Mouse (Mus musculus): ENCODE data around the gene Sacs.

Sacs gene

DNA sequence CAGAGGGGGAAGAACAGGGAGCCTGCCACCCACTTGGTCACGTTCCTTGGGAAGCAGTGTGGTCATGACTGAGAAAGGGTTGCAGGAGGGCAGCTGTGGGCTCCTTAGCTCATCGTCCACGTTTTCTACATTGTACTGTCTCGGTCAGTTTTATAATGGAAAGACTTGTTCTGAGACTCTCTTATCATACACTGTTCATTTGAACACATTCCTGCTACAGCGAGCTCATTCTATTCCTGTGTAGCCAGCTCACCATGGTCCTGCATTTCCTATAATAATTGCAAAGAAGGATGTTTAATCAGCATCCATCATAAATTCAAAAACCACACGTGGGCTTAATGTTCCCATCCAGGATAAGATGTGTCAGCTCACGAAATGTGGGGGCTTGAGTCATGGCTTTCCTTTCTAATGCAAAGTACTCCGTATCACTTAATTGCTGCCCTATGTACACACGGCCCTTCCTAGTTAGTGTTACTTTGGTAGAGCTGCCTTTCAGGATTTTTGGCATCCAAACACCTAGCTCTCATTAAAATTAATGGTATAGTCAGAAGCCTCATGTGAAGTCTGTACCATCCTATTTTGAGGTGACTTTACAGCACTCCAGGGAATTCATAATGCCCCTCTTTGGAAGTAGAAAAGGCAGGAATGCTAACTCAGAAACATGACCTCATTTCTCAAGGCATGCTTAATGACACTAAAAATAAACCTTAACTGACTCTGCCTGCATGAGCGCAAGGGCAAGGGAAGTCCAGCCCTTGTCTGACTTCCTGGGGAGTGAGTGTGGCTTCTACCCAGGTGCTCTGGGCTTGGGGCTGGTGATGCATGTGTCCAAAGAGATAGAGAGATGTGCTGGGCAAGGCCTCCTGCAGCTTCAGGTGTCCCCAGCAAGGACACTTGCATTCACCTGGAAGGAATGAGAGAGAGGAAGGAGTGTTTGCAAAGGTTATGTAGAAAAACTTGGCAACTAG is 23.4 kb downstream of the Sacs start:
- peak; percentile 19 for DNase-seq

DNA sequence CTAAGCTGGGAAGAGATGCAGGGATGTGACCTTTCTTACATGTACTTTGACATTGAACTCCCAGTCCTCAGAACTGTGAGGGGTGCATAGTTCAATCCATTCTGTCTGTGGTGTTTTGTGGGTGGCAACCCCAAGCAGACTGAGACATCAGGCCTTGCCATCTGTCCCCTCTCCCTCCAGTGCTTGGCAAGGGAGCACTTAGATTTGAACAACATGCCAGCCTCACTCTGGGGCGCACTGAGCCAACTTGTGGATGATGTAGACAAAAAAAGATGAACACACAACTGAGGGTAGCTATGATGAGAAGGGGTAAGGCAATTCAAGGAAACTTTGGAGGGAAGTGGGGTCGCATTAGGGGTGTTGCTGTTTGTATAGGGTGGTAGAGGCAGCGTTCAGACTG is 26.2 kb downstream of the Sacs start:
- no peak for DNase-seq

DNA sequence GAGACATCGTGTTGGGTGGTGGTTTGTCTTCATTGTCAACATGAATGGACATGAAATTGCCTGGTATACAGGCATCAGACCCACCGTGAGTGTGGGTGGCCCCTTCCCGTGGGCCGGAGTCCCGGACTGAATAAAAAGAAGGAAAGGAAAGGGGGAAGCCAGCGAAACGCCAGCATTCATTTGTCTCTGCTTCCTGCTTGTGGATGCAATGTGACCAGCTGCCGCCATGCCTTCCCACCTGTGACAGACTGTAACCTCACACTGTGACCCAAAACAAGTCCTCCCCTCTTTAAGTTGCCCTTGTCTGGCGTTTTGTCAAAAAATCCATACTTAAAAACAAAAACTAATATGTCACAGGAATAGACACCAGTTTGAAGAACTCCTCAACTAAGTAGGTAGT is 27.7 kb downstream of the Sacs start:
- no peak for DNase-seq

DNA sequence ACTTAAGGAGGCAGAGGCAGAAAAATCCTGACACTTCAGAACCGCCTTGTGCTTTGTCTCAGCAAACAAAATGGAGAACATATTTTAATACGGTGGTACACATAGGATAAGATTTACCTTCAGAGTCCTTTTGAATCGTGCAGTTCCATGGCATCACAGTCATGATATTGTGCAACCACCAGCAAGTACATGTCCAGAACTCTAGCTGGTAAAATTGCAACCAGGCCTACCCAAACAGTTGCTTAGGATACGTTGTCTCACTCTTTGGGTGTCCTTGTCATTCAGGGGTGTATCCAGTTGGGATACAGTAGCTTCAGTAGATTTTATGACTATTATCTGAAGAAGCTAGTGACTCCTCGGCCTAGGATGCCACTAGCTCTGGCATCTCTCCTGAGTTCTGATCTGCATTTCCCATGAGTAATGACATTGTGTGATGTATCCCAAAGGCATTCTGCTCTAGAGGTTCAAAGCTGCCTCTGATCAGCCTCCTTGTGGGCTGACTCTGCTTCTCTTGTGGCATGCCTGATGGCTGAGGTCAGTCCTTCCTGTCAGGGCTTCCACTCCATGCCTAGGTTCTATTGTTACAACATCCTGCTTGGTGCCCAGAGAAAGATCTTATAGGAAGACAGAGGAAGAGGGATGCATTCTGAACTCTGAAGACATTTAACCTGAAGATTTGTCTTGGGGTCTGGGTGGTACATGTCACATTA is 33.2 kb downstream of the Sacs start:
- no peak for DNase-seq

DNA sequence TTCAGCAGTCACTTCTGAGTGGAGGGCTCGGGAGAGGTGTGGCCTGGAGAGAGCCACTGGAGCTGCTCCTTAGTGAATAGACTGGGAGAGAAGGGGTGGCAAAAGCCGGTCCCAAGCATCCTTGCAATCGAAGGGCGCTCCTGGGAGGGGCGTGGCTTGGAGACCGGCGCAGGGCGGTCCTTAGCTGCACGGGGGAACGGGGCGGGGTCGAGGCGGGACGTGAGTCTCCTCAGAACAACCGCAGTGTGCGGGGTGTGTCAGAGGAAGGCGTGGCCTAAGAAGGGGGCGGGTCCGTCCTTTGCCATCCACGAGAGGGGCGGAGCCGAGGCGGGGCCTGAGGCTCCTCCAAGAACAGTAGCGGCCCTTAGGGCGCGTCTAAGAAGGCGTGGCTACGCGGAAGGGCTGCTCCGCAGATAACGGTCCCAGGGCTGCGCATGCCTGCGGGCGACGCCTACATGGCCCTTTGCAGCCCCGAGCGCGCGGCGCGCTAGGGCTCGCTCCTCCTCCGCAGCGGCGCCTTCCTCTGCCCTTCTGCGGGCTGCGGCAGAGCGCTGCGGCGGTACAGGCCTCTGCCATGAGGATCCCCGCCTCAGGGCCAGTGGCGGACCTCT is 34.4 kb downstream of the Sacs start:
- peak; percentile 99 for DNase-seq

DNA sequence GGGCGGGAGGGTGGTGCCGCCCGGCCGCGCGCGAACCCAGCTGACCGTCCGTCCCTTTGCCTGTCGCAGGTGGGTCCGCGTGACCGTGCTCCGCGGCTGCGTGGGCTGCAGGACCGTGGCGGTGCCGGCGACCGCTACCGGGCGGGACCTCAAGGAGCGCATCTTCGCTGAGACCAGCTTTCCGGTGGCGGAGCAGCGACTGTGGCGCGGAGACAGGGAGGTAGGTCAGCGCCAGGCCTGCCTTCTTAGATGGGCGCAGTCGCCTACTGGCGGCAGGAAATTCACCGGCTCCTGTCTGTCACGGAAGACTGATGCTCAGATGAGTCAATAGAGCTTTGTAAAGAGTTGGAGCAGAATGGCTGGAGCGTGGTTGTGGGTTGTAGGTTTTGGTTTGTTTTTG is 35.0 kb downstream of the Sacs start:
- peak; percentile 73 for DNase-seq

DNA sequence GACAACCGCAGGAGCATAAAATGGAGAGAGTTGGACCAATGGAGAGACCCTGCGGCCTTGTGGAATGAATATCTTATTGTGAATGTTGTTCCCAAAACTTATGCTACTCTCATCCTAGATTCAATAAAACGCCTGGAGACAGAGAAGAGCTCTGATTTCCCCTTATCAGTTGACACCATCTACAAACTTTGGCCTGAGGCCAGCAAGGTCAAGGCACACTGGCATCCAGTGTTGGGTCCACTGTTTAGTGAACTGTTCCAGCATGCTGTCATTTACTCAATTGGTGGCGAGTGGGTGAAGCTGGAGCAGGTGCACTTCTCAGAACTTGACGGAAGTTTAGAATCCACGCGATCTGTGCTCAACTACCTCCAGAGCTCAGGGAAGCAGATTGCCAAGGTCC is 53.6 kb downstream of the Sacs start:
- DNase-seq = peak; percentile 11

DNA sequence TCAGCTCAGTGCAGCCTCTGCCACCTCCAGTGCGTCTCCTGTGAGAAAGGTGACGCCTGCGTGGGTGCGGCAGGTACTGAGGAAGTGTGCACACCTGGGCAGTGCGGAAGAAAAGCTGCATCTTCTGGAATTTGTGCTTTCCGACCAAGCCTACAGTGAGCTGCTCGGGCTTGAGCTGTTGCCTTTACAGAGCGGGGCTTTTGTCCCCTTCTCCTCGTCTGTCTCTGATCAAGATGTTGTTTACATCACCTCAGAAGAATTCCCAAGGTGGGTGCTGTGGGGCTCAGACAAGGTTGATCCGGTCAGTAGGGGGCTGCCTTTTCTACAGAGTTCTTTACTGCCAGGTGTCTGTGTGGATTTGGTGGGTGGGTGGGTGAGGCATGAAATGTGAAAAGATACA is 54.1 kb downstream of the Sacs start:
- DNase-seq = no peak

DNA sequence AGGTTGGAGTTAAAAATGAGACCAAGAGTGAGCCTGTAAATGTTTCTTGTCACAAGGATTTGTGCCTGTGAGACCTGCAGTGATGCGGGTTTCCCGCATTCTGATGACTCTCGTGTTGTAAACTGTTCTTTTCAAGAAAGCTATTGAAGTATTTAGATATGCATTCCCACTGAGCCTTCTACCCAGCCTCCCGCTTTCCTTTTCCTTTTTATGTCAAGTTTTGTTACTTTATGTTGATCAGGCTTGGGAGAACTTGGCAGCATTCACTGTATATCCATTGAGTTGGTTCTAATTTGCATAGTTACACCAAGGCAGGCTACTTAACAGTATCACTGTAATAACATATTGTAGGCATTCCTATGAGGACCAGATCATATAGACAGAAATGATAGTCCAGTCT is 56.2 kb downstream of the Sacs start:
- no peak for DNase-seq

DNA sequence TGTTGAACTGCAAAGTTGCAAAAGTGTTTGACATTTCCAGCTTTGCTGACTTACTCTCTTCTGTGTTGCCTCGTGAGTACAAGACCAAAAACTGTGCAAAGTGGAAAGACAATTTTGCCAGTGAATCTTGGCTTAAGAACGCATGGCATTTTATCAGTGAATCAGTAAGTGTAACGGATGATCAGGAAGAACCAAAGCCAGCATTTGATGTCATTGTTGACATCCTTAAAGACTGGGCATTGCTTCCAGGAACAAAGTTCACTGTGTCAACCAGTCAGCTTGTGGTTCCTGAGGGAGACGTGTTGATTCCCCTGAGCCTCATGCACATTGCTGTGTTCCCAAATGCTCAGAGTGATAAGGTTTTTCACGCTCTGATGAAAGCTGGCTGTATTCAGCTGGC is 71.9 kb downstream of the Sacs start:
- no peak for DNase-seq

DNA sequence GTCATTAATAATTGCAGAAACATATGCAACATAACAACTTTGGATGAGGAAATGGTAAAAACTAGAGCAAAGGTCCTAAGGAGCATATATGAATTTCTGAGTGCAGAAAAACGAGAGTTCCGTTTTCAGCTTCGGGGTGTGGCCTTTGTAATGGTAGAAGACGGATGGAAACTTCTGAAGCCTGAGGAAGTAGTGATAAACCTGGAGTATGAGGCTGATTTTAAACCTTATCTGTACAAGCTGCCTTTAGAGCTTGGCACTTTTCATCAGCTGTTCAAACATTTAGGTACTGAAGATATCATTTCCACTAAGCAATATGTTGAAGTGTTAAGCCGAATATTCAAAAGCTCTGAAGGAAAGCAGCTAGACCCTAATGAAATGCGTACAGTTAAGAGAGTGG is 73.5 kb downstream of the Sacs start:
- no peak for DNase-seq

DNA sequence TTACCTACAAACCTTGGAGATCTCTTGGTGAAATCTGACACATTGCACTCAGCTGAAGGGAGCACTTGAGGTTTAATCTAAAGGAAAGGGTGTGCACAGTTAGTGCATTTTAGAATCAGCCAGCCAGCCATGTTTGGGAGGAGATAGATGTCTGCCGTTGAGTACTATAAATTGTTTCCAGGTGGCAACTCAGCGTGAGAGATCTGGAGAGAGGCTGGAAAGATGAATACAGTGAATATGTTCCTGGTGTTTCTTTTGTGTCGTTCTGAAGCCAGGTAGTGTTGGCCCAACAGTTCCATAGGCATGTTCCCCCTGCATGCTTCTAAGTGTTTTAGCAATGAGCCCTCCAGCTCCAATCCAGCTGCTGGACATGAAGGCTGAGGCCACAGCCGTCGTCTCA is 82.9 kb downstream of the Sacs start:
- no peak for DNase-seq

DNA sequence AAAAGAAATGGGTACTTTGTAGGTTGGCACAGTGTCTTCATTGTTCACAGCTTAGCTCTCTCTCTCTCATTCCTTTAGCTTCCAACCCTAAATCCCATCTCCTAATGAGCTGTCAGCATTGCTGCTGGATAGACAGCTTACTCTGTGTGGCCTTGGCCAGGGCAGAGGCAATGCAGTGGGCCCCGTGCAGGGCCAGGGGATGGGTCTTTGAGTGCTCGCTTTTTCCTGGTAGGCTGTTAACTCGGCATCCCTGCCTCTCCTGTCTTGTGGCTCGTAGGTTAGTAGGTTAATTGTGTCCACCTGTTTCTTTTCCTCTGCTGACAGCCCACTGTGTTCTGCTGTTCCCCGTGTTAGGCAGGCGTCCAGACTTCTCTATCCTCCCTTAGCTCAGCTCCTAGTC is 84.2 kb downstream of the Sacs start:
- DNase-seq = no peak

DNA sequence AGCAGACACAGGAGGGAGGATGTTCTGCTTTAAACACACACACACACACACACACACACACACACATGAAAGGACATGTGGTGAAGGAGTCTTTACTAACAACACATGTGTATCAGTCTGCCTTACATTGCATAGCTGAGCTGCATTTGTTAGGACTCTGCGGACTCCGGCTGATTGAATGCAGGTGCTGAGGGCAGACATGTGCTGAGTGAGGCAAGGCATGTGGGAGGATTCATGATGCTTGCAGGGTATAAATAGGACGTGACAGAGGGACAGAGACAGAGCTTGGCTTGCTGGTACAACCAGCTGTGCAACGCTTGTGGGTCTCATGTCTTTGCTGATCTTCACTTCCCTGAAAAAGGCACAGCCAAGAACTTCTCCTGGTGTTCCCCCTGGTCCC is 85.5 kb downstream of the Sacs start:
- DNase-seq = no peak

DNA sequence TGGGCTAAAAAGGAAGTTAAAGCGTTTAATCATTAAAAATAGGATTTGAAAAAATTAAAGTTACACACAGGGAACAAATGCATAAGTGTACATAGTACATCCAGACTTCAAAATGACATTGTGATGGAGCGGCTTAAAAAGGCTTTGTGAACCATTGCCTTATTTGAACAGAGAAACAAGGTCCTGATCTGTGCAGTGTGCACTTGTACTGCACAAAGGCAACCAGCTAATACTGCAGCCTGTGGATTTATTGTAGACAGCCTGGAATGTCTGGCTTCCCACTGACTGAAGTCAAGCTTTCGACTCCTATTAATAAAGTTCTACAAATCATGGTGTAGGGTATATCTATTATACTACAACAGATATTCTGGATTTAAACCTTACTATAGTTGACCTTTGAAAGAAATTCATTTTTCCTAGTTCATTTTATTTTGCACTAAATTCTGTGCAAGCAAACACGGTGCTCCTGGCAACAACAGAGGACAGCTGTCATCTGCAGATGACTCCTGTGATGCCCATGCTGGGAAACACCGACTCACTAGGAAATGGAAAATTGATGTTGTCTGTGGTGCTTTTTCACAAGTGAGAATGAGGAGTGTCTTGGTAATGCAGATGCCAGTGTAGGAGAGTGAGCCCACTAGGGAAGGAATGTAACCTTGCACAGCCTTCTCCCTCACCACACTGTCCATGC is 86.3 kb downstream of the Sacs start:
- DNase-seq = no peak

DNA sequence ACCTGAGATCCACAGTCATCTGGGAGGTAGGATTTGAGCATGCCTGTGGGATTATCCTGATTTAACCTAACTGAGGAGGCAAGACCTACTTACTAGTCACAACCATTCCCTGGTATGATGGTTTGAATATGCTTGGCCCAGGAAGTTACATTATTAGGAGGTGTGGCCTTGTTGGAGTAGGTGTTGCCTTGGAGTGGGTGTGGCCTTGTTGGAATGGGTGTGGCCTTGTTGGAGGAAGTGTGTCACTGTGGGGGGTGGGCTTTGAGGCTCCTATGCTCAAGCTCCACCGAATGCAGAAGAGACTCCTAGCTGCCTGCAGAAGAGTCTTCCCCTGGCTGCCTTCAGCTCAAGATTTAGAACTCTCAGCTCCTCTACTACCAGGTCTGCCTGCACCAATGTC is 87.9 kb downstream of the Sacs start:
- DNase-seq = no peak

DNA sequence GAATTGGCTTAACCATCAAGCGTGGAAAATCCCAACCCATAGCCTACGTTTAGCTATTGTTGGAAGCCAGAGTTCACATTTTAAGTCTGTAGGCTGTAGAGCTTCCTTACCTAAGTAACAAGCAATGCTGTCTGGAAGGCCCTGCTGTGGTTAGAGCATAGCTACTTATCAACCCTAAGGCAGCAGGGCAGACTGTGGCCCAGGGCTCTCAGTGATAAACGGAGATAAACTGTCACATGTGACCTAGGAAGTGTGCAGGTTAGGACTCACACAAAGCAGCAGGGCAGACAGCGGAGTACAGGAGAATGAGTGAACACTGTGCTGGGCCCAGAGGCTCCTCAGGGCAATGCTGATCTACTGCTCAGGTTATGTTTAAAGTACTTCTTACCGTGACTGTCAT is 91.5 kb downstream of the Sacs start:
- no peak for DNase-seq

DNA sequence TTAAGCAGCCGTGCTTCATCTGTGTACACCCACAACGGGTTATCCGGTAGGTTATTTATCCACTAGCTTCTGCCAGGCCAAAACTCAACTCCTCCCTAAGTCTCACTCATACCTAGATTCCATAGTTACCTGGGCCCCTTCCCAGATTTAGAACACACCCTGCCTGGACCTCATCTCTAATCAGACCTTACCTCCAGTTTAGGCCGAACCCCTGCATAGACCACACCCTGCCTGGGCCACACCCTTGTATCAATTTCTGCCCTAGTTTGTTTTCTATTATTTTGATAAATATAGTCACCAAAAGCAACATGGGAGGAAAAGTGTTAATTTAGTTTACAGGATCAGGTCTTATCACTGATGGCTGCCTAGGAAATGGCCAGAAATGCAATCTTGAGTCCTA is 91.9 kb downstream of the Sacs start:
- DNase-seq = no peak

DNA sequence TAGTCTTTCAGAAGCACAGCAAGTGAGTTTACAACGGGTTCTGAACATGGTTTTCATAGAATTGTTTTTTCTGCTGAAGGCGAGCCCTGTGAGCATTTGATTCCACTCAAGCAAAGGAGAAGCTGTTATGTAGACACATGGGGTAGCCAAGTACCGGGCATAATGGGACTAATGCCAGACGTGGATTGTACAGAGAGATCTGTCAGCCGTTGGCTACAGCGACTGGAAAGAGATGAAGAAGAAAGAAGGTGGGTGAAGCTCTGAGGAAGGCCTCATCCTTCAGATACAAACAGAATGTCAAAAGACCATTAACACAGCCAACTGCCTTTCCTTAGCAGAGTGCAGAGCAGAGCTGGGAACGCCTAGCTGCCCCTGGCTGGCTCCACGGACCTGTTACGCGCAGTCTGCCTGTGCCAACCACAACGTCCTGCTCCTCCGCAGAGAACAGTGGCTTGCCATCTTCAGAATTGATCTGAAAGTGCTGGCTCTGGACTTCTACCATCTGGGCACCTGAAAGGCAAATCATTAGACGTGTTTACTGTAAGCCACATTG is 93.8 kb downstream of the Sacs start:
- DNase-seq = no peak

DNA sequence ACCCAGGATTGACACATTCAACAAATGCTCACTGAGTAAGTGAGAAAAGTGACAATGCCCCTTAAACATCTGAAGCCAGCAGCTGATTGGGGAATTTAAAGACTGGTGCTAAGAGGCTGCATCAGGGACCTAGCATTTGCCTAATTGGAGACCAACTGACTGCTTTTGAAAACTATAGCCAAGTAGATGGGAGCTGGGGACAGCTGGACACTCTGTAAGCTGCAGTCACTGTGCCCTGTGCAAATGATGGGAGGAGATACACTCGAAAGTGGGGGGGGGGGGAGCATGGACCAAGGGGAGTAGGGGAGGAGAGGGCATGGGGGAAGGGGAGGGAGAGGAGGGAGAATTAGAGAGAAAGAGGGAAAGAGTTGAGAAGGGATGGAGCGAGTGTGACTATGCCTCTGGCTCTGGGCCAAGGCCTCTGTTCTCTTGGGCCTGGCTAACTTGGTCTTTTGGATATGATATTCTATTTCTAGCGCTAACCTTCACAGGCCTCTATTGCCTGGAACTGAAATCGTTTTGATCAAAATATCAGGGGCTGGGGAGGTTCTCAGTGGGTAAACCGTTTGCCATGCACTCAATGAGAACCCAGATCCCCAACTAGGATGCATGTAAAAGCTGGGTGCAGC is 97.7 kb downstream of the Sacs start:
- DNase-seq = peak; percentile 28

DNA sequence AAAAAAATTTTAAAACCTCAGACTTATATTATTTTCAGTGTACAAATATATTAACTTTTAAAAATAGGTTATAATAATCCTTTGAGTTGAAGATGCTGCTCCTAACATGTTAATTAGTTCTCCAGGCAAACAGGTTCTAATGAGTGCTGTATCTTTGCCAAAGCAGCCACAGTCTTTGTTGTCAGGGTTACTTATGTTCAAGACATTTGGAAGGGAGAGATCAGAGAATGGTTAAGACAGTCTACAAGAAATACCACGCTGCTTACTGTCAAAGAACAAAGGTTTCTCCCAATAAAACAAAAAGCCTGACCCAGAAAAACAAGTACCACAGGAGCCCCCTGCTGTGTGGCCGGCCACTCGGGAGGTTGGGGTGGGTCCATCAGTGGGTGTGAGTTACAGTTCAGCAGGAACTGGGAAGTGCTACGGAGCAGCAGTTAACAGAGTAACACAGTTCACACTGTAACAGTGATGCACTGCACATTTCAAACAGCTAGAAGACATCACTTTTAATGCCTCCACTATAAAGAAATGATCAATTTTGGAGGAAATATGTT is 98.9 kb downstream of the Sacs start:
- no peak for DNase-seq

DNA sequence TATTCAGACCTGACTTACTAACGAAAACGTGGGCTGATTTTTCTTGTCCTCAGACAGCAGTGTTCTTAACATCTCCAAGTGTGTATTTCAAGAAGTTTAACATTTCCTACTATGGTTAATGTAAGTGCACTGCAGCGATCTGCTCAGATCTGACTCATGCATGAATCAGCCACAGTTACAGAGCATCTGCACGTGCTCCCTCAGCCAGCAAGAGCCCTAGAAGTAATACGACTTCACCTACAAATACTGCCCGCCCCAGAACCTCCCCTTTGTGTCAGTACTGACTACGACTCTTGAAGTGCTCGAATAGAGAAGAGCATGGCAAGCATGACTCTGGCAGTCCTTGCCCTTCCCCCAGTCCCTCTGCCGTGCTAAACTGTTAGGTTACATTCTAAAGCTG is 100.5 kb downstream of the Sacs start:
- no peak for DNase-seq

Measured in kidney, postnatal 10 days (tissue).